Mouse (Mus musculus): ENCODE measurements around the gene Hist1h2ak. TPM values are rescaled to one million over a fixed set of nuclear protein-coding genes. Genes with fewer than 3 reads are reported as not detected.
"Not testable (repeated sequence)": the region's sequence is repeated elsewhere in the genome, so short reads cannot be mapped to it uniquely, and the experiment has no call there.

Hist1h2ak gene
- polyA plus RNA-seq (2015; fragmentation: Nextera tagmentation; extraction: Ambion mirVana), result 43.1 and 47.1 TPM in 2 replicates

DNA sequence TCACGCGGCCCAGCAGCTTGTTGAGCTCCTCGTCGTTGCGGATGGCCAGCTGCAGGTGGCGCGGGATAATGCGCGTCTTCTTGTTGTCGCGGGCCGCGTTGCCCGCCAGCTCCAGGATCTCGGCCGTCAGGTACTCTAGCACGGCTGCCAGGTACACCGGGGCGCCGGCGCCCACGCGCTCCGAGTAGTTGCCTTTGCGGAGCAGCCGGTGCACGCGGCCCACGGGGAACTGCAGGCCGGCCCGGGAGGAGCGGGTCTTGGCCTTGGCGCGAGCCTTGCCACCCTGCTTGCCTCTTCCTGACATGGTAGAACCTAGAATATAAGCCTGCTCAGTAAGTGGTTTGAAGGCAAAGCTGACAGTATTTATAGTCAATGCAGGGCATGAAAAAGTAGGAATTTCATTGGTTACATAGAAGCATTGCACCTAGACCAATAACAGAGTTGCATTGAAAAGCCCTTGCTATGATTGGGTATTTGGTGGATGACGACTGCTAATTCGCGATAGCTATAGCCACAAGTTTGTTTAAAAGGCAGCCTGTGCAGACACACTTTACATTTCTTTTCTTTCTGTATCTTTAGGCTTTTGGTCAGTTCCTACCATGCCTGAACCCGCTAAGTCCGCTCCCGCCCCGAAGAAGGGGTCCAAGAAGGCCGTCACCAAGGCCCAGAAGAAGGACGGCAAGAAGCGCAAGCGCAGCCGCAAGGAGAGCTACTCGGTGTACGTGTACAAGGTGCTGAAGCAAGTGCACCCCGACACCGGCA lies at the start of gene Hist1h2ak, which contains the start of gene Hist1h2bn:
Gene Hist1h2ak, minus strand, starts transcription at position 304 of the 762 bp plus-strand sequence.
Gene Hist1h2bn, plus strand, starts transcription at position 600 of the 762 bp plus-strand sequence.
- peak; percentile 92 for ATAC-seq (ENCODE audit: borderline replicate concordance, extremely low read depth, low FRiP score, low TSS enrichment)
- Histone ChIP-seq H3K27ac (peak within 1 kb of the TSS; percentile 96), H3K4me2 (peak within 1 kb of the TSS; percentile 70), H3K4me3 (peak within 1 kb of the TSS; percentile 47), H3K4me1 (peaks cover 29% of the 10 kb centered on the region), H3K9ac (peak within 1 kb of the TSS; percentile 55)
- H3K9me3 ChIP-seq, H3K36me3 ChIP-seq, H3K27me3 ChIP-seq: not testable (repeated sequence)
- under 1% methylated on average over 49 of the region's 50 CpGs for WGBS

GRCm38 (mm10) chr13:21803058-21803457 lies 49.4 kb upstream of the Hist1h2ak start:
- H3K27ac ChIP-seq, H3K9me3 ChIP-seq, H3K36me3 ChIP-seq, H3K4me1 ChIP-seq, H3K27me3 ChIP-seq, H3K4me2 ChIP-seq, H3K9ac ChIP-seq, H3K4me3 ChIP-seq: not testable (repeated sequence)
- ATAC-seq (ENCODE audit: borderline replicate concordance, extremely low read depth, low FRiP score, low TSS enrichment), result peak; percentile 62; the same call in 1 of the 2 replicates
- WGBS, result no CpG with 5 or more reads among the region's 4 CpGs

DNA sequence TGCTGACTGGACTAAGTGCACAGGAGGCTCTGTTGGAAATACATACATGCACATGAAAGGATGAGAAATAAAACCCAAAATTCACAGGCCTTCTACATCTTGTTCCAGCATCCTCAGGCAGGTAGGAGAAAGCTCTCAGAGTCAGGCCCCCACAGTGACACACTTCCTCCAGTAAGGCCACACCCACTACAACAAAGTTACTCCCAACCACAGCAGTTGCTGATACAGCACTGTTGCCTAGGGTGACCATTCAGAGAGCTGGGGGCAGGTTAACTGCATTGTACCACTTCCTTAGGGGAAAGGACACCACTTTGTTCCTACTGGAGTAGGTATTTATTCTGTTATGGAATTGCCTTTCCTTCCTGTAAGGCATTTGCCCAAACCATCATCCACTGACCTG lies 43.5 kb upstream of the Hist1h2ak start:
- not testable (repeated sequence) for H3K4me1 ChIP-seq; H3K27ac ChIP-seq; ATAC-seq (ENCODE audit: borderline replicate concordance, extremely low read depth, low FRiP score, low TSS enrichment); H3K9me3 ChIP-seq; H3K4me3 ChIP-seq; H3K4me2 ChIP-seq; H3K27me3 ChIP-seq; H3K36me3 ChIP-seq; H3K9ac ChIP-seq

- no peak overlapping the region for H3K27ac ChIP-seq
- no peak for ATAC-seq (ENCODE audit: borderline replicate concordance, extremely low read depth, low FRiP score, low TSS enrichment)
- WGBS, result 91% methylated on average over 7 of the region's 7 CpGs
- H3K9ac ChIP-seq, result no peak overlapping the region
- no peaks in the 10 kb centered on the region for H3K9me3 ChIP-seq
- no peak overlapping the region for H3K4me2 ChIP-seq
- no peaks in the 10 kb centered on the region for H3K27me3 ChIP-seq
- peaks cover 8% of the 10 kb centered on the region; the same call in 1 of the 2 replicates for H3K4me1 ChIP-seq
- H3K4me3 ChIP-seq, result no peak overlapping the region
- no peaks in the 10 kb centered on the region for H3K36me3 ChIP-seq
Observed at GRCm38 (mm10) chr13:21795584-21795983, 42.0 kb upstream of the Hist1h2ak start.

GRCm38 (mm10) chr13:21790601-21791283 lies 37.1 kb upstream of the Hist1h2ak start:
- no peak for ATAC-seq (ENCODE audit: borderline replicate concordance, extremely low read depth, low FRiP score, low TSS enrichment)
- Histone ChIP-seq H3K27ac (peak overlapping the region; percentile 63), H3K9ac (peak overlapping the region; percentile 32), H3K4me1 (peaks cover 32% of the 10 kb centered on the region), H3K4me2 (peak overlapping the region; percentile 54), H3K27me3 (no peaks in the 10 kb centered on the region), H3K36me3 (no peaks in the 10 kb centered on the region), H3K4me3 (peak overlapping the region; percentile 21), H3K9me3 (no peaks in the 10 kb centered on the region)
- 6% methylated on average over 17 of the region's 18 CpGs for WGBS

- Histone ChIP-seq H3K4me3 (no peak overlapping the region), H3K4me1 (peaks cover 38% of the 10 kb centered on the region), H3K36me3 (no peaks in the 10 kb centered on the region), H3K4me2 (no peak overlapping the region), H3K27ac (peak overlapping the region; percentile 24; the same call in 1 of the 2 replicates), H3K9me3 (no peaks in the 10 kb centered on the region), H3K9ac (no peak overlapping the region), H3K27me3 (no peaks in the 10 kb centered on the region)
- 54% methylated on average over 6 of the region's 6 CpGs for WGBS
- ATAC-seq (ENCODE audit: borderline replicate concordance, extremely low read depth, low FRiP score, low TSS enrichment), result no peak
Observed at GRCm38 (mm10) chr13:21789925-21790324, 36.3 kb upstream of the Hist1h2ak start.

- Histone ChIP-seq H3K27me3 (no peaks in the 10 kb centered on the region), H3K4me1 (peaks cover 49% of the 10 kb centered on the region), H3K27ac (peak overlapping the region; percentile 93), H3K9ac (peak overlapping the region; percentile 29), H3K9me3 (no peaks in the 10 kb centered on the region), H3K36me3 (no peaks in the 10 kb centered on the region), H3K4me3 (peak overlapping the region; percentile 38), H3K4me2 (peak overlapping the region; percentile 50)
- 21% methylated on average over 15 of the region's 21 CpGs for WGBS
- ATAC-seq (ENCODE audit: borderline replicate concordance, extremely low read depth, low FRiP score, low TSS enrichment), result peak; percentile 2; the same call in 1 of the 2 replicates
Observed at GRCm38 (mm10) chr13:21787760-21788593, 34.4 kb upstream of the Hist1h2ak start.

GRCm38 (mm10) chr13:21786899-21787629 lies 33.4 kb upstream of the Hist1h2ak start, which contains the start of the genes Hist1h2an and Hist1h2bp:
Hist1h2an (minus strand) TSS chr13:21787218.
Hist1h2bp (plus strand) TSS chr13:21787461.
- peak within 1 kb of the TSS; percentile 49 for H3K9ac ChIP-seq
- not testable (repeated sequence) for H3K9me3 ChIP-seq
- WGBS, result under 1% methylated on average over 38 of the region's 63 CpGs

GRCm38 (mm10) chr13:21786189-21786898 lies 32.7 kb upstream of the Hist1h2ak start:
- ATAC-seq (ENCODE audit: borderline replicate concordance, extremely low read depth, low FRiP score, low TSS enrichment), result no peak
- 2% methylated on average over 8 of the region's 8 CpGs for WGBS
- Histone ChIP-seq H3K9ac (peak overlapping the region; percentile 49), H3K9me3 (no peaks in the 10 kb centered on the region), H3K36me3 (no peaks in the 10 kb centered on the region), H3K4me3 (peak overlapping the region; percentile 38), H3K4me1 (peaks cover 48% of the 10 kb centered on the region), H3K27me3 (no peaks in the 10 kb centered on the region), H3K27ac (peak overlapping the region; percentile 93), H3K4me2 (peak overlapping the region; percentile 54)

More at GRCm38 (mm10) chr13:21786899-21787629, 33.4 kb upstream of the Hist1h2ak start, which contains the start of the genes Hist1h2an and Hist1h2bp:
- H3K27me3 ChIP-seq, H3K36me3 ChIP-seq: not testable (repeated sequence)
- Histone ChIP-seq H3K4me2 (peak within 1 kb of the TSS; percentile 54), H3K4me1 (peaks cover 50% of the 10 kb centered on the region), H3K27ac (peak within 1 kb of the TSS; percentile 93), H3K4me3 (peak within 1 kb of the TSS; percentile 38)
- peak; percentile 91 for ATAC-seq (ENCODE audit: borderline replicate concordance, extremely low read depth, low FRiP score, low TSS enrichment)

DNA sequence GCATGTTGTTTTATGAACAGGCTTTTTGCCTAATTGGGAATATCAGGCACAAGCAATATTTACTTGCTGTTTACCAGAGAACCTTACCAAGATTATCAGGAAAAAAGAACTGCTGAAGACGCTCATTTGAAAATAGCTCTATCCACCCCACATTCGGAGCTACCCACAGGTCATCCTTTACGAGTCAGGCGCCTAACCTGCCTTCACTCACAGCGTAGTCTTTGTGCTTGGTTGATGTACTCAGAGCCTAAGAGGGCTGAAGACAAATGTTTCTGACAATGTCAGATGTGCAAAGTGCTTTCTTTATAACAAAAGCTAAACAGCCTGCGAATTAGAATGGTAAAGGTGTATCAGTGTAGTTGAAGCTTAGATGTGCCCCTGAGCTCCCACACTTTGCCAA lies 30.7 kb upstream of the Hist1h2ak start:
- Histone ChIP-seq H3K27ac (peak overlapping the region; percentile 91), H3K36me3 (no peaks in the 10 kb centered on the region), H3K4me2 (peak overlapping the region; percentile 70), H3K9ac (peak overlapping the region; percentile 37), H3K27me3 (no peaks in the 10 kb centered on the region), H3K4me1 (peaks cover 39% of the 10 kb centered on the region), H3K4me3 (peak overlapping the region; percentile 49; the same call in 1 of the 2 replicates), H3K9me3 (no peaks in the 10 kb centered on the region)
- WGBS, result 27% methylated on average over 6 of the region's 6 CpGs
- no peak for ATAC-seq (ENCODE audit: borderline replicate concordance, extremely low read depth, low FRiP score, low TSS enrichment)
